Mouse (Mus musculus) gastrocnemius, adult 8-10 months (tissue): ENCODE measurements around the gene Ralgapb. TPM values are rescaled to one million over a fixed set of nuclear protein-coding genes. Genes with fewer than 3 reads are reported as not detected.

Source experiments
- DNase-seq, 2 experiments: peaks; one replicate each; pipeline ENCODE4 v3.0.0; 2022; ENCODE audit warnings: low spot score in 2 of 2
- total RNA-seq, 4 experiments: library from RNA; stranded (reverse); gene quantifications; 2 replicates each; pipeline ENCODE4 v1.2.4; 2022

Ralgapb gene
- total RNA-seq, 4 experiments from 2014 or later: 29.3 to 42.2 (median 32.9) TPM

- no peak for DNase-seq
These were observed 6.7 kb upstream of the Ralgapb start for GRCm38 (mm10) chr2:158402915-158403314.

GRCm38 (mm10) chr2:158408997-158409594, 552 bp upstream of the Ralgapb start:
- no peak for DNase-seq

GRCm38 (mm10) chr2:158410022-158411014, 670 bp downstream of the Ralgapb start:
- DNase-seq: peak; percentile 18 to 26

DNA sequence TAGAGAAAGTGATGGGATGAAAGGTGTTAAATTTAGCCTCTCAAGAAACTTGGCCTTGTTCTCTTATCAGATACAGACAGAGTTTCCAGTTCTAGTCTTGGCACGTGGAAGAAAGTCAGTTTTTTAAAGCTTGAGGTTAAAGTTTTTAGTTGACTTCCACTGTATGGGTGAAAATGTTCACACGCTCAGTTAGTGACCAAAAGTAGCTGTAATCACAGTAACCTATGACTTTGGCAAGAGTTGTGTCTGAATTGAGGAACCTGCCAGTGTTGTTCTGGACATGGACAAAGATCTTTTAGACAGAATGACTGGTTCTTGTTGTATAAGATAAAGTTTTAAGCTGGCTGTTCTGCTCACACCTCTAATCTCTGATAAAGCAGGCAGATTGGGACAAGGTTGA, 3.6 kb downstream of the Ralgapb start:
- DNase-seq: no peak

DNA sequence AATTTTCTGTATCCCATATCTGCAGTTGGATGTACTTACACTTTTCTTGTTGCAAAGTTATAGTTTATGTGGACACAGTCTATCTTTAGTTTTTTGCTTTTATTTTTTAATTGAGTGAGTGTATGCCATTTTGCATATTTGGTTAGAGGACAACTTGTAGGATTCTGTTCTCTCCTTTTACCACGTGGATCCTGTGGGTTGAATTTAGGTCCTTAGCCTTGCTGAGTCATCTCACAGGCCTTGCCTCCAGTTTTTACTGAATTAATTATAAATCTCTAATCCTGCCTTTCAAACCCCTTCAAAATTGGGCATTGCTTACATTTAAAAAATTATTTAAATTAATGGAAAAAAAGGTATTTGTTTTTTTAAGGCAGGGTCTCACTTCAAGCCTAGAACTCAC, 6.2 kb downstream of the Ralgapb start:
- no peak for DNase-seq

- DNase-seq: no peak
These were observed 9.0 kb downstream of the Ralgapb start for GRCm38 (mm10) chr2:158418663-158419062.

DNA sequence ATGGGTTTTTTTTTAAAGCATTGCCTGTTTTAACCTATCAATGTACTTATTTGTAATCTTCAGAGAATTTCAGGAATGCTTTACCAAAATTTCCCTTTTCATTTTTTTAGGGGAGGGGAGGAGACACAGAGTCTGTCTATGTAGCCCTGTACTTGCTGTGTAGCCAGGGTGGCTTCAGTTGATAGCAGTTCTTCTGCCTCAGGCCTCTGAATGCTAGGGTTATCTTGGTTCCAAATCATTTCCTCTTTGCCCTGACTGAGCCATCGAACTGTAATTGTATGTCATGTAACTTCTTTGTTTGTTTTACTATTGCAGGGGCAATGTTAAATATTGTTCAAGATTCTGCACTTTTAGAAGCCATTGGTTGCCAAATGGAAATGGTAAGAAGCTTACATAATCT, 36.2 kb downstream of the Ralgapb start:
- DNase-seq: no peak

DNA sequence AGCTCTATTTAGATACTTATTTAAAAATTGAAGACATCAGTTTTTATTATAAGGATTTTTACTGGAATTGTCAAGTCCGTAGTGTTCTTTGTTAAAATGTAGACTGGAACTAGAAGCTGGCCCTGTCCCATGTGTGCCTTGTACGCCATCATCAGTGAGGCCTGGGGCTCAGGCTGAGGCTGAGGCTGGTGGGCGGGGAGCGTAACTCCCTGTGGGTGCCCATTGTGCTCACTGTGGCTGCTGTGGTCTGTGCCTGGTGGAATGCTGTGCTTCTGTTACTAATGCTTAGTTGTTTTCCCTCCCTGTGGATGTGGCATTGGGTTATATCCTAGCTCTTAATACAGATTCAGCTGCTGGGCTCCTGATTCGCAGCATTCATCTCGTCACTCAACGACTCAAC, 40.2 kb downstream of the Ralgapb start:
- no peak for DNase-seq

GRCm38 (mm10) chr2:158456451-158456850, 46.8 kb downstream of the Ralgapb start:
- DNase-seq: no peak

DNA sequence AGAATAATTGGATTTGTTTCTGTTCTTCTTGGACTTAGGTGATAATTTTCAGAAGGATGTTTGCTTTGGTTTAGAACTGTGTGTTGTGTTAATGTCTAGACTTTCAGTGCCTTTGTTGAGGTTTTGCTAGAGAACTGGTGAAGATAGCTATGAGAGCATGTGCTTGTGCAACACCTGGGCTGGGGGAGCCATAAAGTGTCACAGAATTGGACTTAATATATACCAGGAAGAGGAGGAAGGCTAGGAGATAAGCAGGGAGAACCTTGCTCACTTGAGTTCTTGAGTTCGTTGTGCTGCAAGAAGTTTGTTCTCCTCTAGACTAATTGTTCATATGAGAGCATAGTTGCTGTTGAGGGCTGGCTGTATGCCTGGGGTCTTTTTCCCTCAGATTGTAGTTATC, 48.0 kb downstream of the Ralgapb start:
- DNase-seq: no peak

GRCm38 (mm10) chr2:158462450-158462849, 52.8 kb downstream of the Ralgapb start:
- DNase-seq: no peak

GRCm38 (mm10) chr2:158474159-158474558, 64.5 kb downstream of the Ralgapb start:
- DNase-seq: no peak

DNA sequence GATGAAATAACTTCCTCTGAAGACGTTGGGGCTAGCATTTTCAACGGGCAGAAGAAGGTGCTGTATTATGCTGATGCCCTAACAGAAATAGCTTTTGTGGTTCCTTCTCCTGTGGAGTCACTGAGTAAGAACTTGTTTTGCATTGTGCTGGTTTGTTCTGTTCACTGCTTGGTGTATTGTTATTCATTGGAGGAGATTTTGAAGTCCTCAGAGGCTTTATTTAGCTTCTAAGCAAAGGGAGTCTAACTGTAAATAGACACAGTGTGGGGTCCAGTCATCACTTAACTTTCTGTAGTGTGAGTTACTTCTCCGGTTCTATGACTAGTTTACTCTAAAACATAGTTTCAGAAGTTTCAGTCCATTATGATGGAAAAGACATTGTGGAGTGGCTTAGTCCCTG, 68.0 kb downstream of the Ralgapb start:
- no peak for DNase-seq

- DNase-seq: no peak
These were observed 88.8 kb downstream of the Ralgapb start for GRCm38 (mm10) chr2:158498457-158498856.

GRCm38 (mm10) chr2:158501836-158502812, 92.5 kb downstream of the Ralgapb start, which contains the start of gene Adig:
Adig (plus strand) TSS chr2:158502612.
- DNase-seq: no peak

DNA sequence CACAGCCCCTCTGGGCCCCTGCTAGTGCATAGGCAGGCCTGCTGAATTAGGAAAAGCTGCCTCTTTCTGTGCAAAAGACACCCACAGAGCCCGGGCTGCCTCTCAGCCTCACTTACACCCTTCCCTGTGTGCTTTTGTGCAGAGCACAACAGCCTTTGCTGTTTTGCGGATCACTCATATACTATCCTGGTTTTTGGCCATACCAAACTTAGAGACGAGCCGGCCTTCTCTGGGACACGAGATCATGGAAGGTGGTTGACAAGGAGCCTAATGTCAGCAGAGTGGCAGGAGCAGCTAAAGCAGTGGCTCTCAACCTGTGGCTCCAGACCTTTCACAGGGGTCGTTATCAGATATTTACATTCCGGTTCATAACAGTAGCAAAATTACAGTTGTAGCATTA, 93.6 kb downstream of the Ralgapb start:
- DNase-seq: no peak

GRCm38 (mm10) chr2:158503671-158504070, 94.0 kb downstream of the Ralgapb start:
- DNase-seq: peak; percentile 30 to 58

GRCm38 (mm10) chr2:158506475-158506874, 96.8 kb downstream of the Ralgapb start:
- no peak for DNase-seq

GRCm38 (mm10) chr2:158507046-158507445, 97.4 kb downstream of the Ralgapb start:
- no peak for DNase-seq

DNA sequence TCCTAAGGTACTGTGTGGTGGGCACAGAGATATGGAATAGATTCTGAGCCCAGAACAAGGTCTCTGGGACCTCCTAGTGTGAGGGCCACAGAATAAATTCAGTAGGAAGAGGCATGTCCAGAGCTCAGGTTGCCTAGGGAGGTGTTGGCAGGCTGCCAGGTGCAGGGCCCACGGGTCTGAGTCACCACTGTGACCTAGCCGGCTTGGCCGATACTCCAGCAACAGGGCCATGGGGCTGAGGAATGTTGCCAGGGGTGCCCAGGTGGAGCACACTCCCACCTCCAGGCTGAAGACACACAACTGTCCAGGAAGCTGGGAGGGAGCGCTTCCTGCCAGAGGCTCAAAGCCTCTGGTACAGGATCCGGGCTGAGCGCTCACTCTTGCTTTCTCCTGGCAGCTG, 101.0 kb downstream of the Ralgapb start:
- no peak for DNase-seq

DNA sequence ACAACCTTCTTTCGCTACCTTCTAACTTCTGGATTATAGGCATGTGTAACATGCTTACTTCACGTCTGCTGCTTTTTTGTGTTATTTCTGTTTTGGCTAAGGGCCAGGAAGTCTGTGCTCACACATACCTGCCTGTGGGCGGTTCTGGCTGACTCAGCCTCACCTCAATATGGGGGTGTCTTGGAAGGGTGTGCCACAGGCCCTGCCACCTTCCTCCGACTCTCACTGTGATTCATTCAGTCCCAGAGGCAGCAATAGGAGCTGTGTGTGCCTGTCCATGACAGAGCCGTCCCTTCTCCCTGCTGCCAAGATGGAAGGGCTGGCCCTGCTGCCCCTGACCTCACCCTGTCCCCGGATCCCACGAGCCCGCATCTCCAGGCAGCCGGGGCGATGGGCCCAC, 102.9 kb downstream of the Ralgapb start, which contains the start of gene Arhgap40:
Gene Arhgap40, plus strand, starts transcription at position 269 of the 400 bp plus-strand sequence.
- DNase-seq: no peak
